Mouse (Mus musculus) neural tube, embryonic 14.5 days (tissue): ENCODE results near the gene Anks1b. TPM values are rescaled to one million over a fixed set of nuclear protein-coding genes. Genes with fewer than 3 reads are reported as not detected.

Source experiments
- polyA plus RNA-seq: library from polyadenylated mRNA; unstranded; fragments of >200 nt; fragmentation: Nextera tagmentation; extraction: Ambion mirVana; gene quantifications from 2 replicates; pipeline ENCODE4 v1.2.1, GENCODE M21; 2014

Gene Anks1b
- polyA plus RNA-seq, 1 experiment from 2014 or later = 79.1 TPM

Other genes with a start within 250 kb of the Anks1b start
- 15.4 and 16.3 TPM in 2 replicates for gene Scyl2, start 187.2 kb upstream of the Anks1b start, polyA plus RNA-seq
- gene Actr6, start 141.2 kb upstream of the Anks1b start, polyA plus RNA-seq = 62.3 and 74.7 TPM in 2 replicates
- 42.7 and 50.4 TPM in 2 replicates for gene Uhrf1bp1l, start 128.5 kb upstream of the Anks1b start, polyA plus RNA-seq